Mouse (Mus musculus) MEL (cell line): ENCODE data around the gene Dmpk. TPM values are rescaled to one million over a fixed set of nuclear protein-coding genes. Genes with fewer than 3 reads are reported as not detected.
A peak's percentile ranks its signal among the peaks of the same experiment; 100 is the strongest.

ENCODE experiments used
- DNase-seq: peaks from one replicate; pipeline ENCODE4 v3.0.0; 2011; ENCODE audit warnings: low read depth, low spot score
- H3K27ac ChIP-seq: 2 replicates; pipeline ENCODE4 v1.5.1; 2012; ENCODE audit warnings: low read depth, mild to moderate bottlenecking, control low read depth, low read length, moderate library complexity; ENCODE audit not compliant: control insufficient read depth
- H3K27me3 ChIP-seq, 2 experiments: fragments of 150-350 bp in 1 of 2; sonication (generic) in 1 of 2; 2 replicates each; pipeline ENCODE4 v1.6.1; 2012; ENCODE audit warnings: low read length in 2 of 2, mild to moderate bottlenecking in 2 of 2, improper control_type of control experiment in 1 of 2, moderate library complexity in 1 of 2; ENCODE audit not compliant: insufficient read depth in 2 of 2, control insufficient read depth in 1 of 2
- H3K36me3 ChIP-seq, 2 experiments: 2 replicates each; pipeline ENCODE4 v1.6.1; 2012 to 2014; ENCODE audit warnings: low read length in 2 of 2, improper control_type of control experiment in 1 of 2, inconsistent platforms in 1 of 2, mild to moderate bottlenecking in 1 of 2; ENCODE audit not compliant: insufficient read depth in 2 of 2, control insufficient read depth in 1 of 2
- H3K4me1 ChIP-seq, 2 experiments: fragments of 150-350 bp in 1 of 2; sonication (generic) in 1 of 2; 2 replicates each; pipeline ENCODE4 v1.6.1; 2012; ENCODE audit warnings: low read length in 2 of 2, improper control_type of control experiment in 1 of 2, mild to moderate bottlenecking in 1 of 2; ENCODE audit not compliant: insufficient read depth in 2 of 2, control insufficient read depth in 1 of 2
- H3K4me3 ChIP-seq, 2 experiments: fragments of 150-350 bp in 1 of 2; sonication (generic) in 1 of 2; 2 replicates each; pipeline ENCODE4 v1.5.1; 2012; ENCODE audit warnings: low read depth in 2 of 2, low read length in 2 of 2, mild to moderate bottlenecking in 2 of 2, moderate library complexity in 2 of 2, control low read depth in 1 of 2, improper control_type of control experiment in 1 of 2; ENCODE audit not compliant: control insufficient read depth in 1 of 2, insufficient read depth in 1 of 2
- H3K79me2 ChIP-seq: 2 replicates; pipeline ENCODE4 v1.6.1; 2012; ENCODE audit warnings: mild to moderate bottlenecking, low read length, moderate library complexity; ENCODE audit not compliant: control insufficient read depth, poor library complexity, insufficient read depth
- H3K9ac ChIP-seq: 2 replicates; pipeline ENCODE4 v1.6.1; 2012; ENCODE audit warnings: low read depth, mild to moderate bottlenecking, control low read depth, low read length, moderate library complexity; ENCODE audit not compliant: control insufficient read depth, poor library complexity, severe bottlenecking
- H3K9me3 ChIP-seq: fragments of 150-350 bp; sonication (generic); replicated peaks from 2 replicates; pipeline ENCODE4 v1.6.1; 2012; ENCODE audit warnings: mild to moderate bottlenecking, low read length, improper control_type of control experiment, moderate library complexity; ENCODE audit not compliant: insufficient read depth
- BHLHE40 ChIP-seq: IDR thresholded peaks from 2 replicates; pipeline ENCODE4 v1.6.1; 2012; ENCODE audit warnings: low read depth, mild to moderate bottlenecking, inconsistent platforms, low read length, improper control_type of control experiment, borderline replicate concordance
- ELF1 ChIP-seq: IDR thresholded peaks from 2 replicates; pipeline ENCODE4 v1.6.1; 2014; ENCODE audit warnings: low read depth, mild to moderate bottlenecking, inconsistent platforms, low read length, improper control_type of control experiment, moderate library complexity
- EP300 ChIP-seq, 2 experiments: IDR thresholded peaks; 2 replicates each; pipeline ENCODE4 v1.6.1; 2011; ENCODE audit warnings: improper control_type of control experiment in 2 of 2, low read length in 2 of 2, low read depth in 1 of 2, mild to moderate bottlenecking in 1 of 2
- ETS1 ChIP-seq: IDR thresholded peaks from 2 replicates; pipeline ENCODE4 v1.6.1; 2012; ENCODE audit warnings: low read depth, mild to moderate bottlenecking, inconsistent platforms, low read length, improper control_type of control experiment, moderate library complexity
- HCFC1 ChIP-seq: IDR thresholded peaks from 2 replicates; pipeline ENCODE4 v1.6.1; 2012; ENCODE audit warnings: low read depth, mild to moderate bottlenecking, inconsistent platforms, low read length, improper control_type of control experiment, moderate library complexity
- JUND ChIP-seq: IDR thresholded peaks from 2 replicates; pipeline ENCODE4 v1.6.1; 2011; ENCODE audit warnings: low read depth, mild to moderate bottlenecking, improper control_type of control experiment, low read length
- MAX ChIP-seq: IDR thresholded peaks from 2 replicates; pipeline ENCODE4 v1.6.1; 2011; ENCODE audit warnings: low read length, improper control_type of control experiment
- MAZ ChIP-seq: IDR thresholded peaks from 2 replicates; pipeline ENCODE4 v1.6.1; 2012; ENCODE audit warnings: low read depth, mild to moderate bottlenecking, inconsistent platforms, low read length, improper control_type of control experiment
- MEF2A ChIP-seq: IDR thresholded peaks from 2 replicates; pipeline ENCODE4 v1.6.1; 2014; ENCODE audit warnings: low read depth, mild to moderate bottlenecking, inconsistent platforms, low read length, improper control_type of control experiment; ENCODE audit not compliant: poor library complexity, insufficient replicate concordance, severe bottlenecking; ENCODE audit errors: extremely low read depth
- MXI1 ChIP-seq: IDR thresholded peaks from 2 replicates; pipeline ENCODE4 v1.6.1; 2011; ENCODE audit warnings: mild to moderate bottlenecking, low read depth, low read length, improper control_type of control experiment
- MYB ChIP-seq: IDR thresholded peaks from 2 replicates; pipeline ENCODE4 v1.6.1; 2011; ENCODE audit warnings: mild to moderate bottlenecking, low read depth, low read length, improper control_type of control experiment
- MYC ChIP-seq: IDR thresholded peaks from 2 replicates; pipeline ENCODE4 v1.6.1; 2011; ENCODE audit warnings: low read depth, mild to moderate bottlenecking, low read length, improper control_type of control experiment, moderate library complexity
- NELFE ChIP-seq: IDR thresholded peaks from 2 replicates; pipeline ENCODE4 v1.6.1; 2011; ENCODE audit warnings: low read depth, low read length, improper control_type of control experiment
- NRF1 ChIP-seq: IDR thresholded peaks from 2 replicates; pipeline ENCODE4 v1.6.1; 2014; ENCODE audit warnings: low read depth, mild to moderate bottlenecking, inconsistent platforms, low read length, improper control_type of control experiment, moderate library complexity; ENCODE audit not compliant: poor library complexity, insufficient read depth, severe bottlenecking
- POLR2A ChIP-seq, 2 experiments: IDR thresholded peaks; 2 replicates each; pipeline ENCODE4 v1.6.1; 2011 to 2012; ENCODE audit warnings: low read length in 2 of 2, mild to moderate bottlenecking in 2 of 2, control low read depth in 1 of 2, improper control_type of control experiment in 1 of 2, low read depth in 1 of 2, moderate library complexity in 1 of 2; ENCODE audit not compliant: control insufficient read depth in 1 of 2, insufficient read depth in 1 of 2, poor library complexity in 1 of 2
- POLR2AphosphoS5 ChIP-seq: IDR thresholded peaks from 2 replicates; pipeline ENCODE4 v1.6.1; 2012; ENCODE audit warnings: low read depth, borderline replicate concordance, mild to moderate bottlenecking, inconsistent platforms, low read length, moderate library complexity, mixed read lengths
- RAD21 ChIP-seq: IDR thresholded peaks from 2 replicates; pipeline ENCODE4 v1.6.1; 2011; ENCODE audit warnings: mild to moderate bottlenecking, low read depth, low read length, improper control_type of control experiment
- SMC3 ChIP-seq: IDR thresholded peaks from 2 replicates; pipeline ENCODE4 v1.6.1; 2011; ENCODE audit warnings: low read depth, low read length, improper control_type of control experiment
- TAL1 ChIP-seq: IDR thresholded peaks from 2 replicates; pipeline ENCODE4 v1.6.1; 2012; ENCODE audit warnings: mild to moderate bottlenecking, inconsistent platforms, low read length, moderate library complexity, mixed read lengths
- TBP ChIP-seq: IDR thresholded peaks from 2 replicates; pipeline ENCODE4 v1.8.0; 2011; ENCODE audit warnings: low read depth, low read length, improper control_type of control experiment
- TCF12 ChIP-seq: IDR thresholded peaks from 2 replicates; pipeline ENCODE4 v1.6.1; 2014; ENCODE audit warnings: low read depth, mild to moderate bottlenecking, inconsistent platforms, low read length, improper control_type of control experiment, moderate library complexity
- UBTF ChIP-seq: IDR thresholded peaks from 2 replicates; pipeline ENCODE4 v1.6.1; 2012; ENCODE audit warnings: low read depth, mild to moderate bottlenecking, inconsistent platforms, low read length, improper control_type of control experiment, moderate library complexity, borderline replicate concordance; ENCODE audit not compliant: insufficient read depth
- USF1 ChIP-seq: IDR thresholded peaks from 2 replicates; pipeline ENCODE4 v1.6.1; 2014; ENCODE audit warnings: low read depth, mild to moderate bottlenecking, inconsistent platforms, low read length, improper control_type of control experiment, moderate library complexity
- USF2 ChIP-seq, 2 experiments: IDR thresholded peaks; 2 replicates each; pipeline ENCODE4 v1.6.1; 2011 to 2012; ENCODE audit warnings: improper control_type of control experiment in 2 of 2, low read length in 2 of 2, borderline replicate concordance in 1 of 2, inconsistent platforms in 1 of 2, low read depth in 1 of 2, mild to moderate bottlenecking in 1 of 2; ENCODE audit not compliant: insufficient read depth in 1 of 2
- ZC3H11A ChIP-seq: IDR thresholded peaks from 2 replicates; pipeline ENCODE4 v1.6.1; 2012; ENCODE audit warnings: low read depth, mild to moderate bottlenecking, inconsistent platforms, low read length, improper control_type of control experiment
- ZKSCAN1 ChIP-seq: IDR thresholded peaks from 2 replicates; pipeline ENCODE4 v1.6.1; 2012; ENCODE audit warnings: low read depth, mild to moderate bottlenecking, inconsistent platforms, low read length, improper control_type of control experiment, moderate library complexity
- ZNF384 ChIP-seq: IDR thresholded peaks from 2 replicates; pipeline ENCODE4 v1.6.1; 2012; ENCODE audit warnings: low read depth, mild to moderate bottlenecking, inconsistent platforms, low read length, improper control_type of control experiment
- polyA plus RNA-seq, 2 experiments: library from polyadenylated mRNA; stranded (reverse) in 1 of 2; unstranded in 1 of 2; fragments of >175 nt in 1 of 2; fragments of >200 nt in 1 of 2; gene quantifications; 2 replicates each; pipeline versions ENCODE4 v1.2.1 to v1.2.4; 2012; ENCODE audit warnings: low replicate concordance in 2 of 2, low read depth in 1 of 2; ENCODE audit not compliant: insufficient read length in 2 of 2, insufficient read depth in 1 of 2, missing spikeins in 1 of 2
- total RNA-seq: library from RNA; depleted of rRNA; stranded (reverse); fragments of 300-350 nt; gene quantifications from 2 replicates; pipeline ENCODE4 v1.2.3, GENCODE M21; 2012

Gene Dmpk
- total and polyA plus RNA-seq, 3 experiments = 5.4 to 29.3 TPM; not detected in 1

DNA sequence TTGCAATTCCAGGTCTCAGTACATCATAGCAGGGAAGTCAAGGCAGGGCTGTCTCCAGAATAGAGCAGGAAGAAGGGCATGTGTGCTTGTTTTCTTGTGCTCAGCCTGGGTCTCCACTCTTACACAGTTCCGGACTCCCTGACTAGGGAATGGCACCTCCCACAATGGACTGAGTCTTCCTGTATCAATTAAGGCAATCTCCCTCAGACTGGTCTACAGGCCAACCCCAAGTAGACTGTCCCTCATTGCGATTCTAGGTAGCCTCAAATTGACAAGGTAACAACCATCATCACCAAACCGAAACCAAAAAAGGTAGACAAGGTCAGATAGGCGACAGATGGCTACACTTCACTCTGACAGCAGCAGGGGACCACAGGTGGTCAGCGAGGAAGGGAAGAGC lies 8.4 kb upstream of the Dmpk start:
- Histone ChIP-seq H3K4me3 (peak overlapping the region; percentile 64 to 70), H3K36me3 (peaks cover 0 to 11% of the 10 kb centered on the region in 2 experiments; a peak in 2 of 4 replicates), H3K4me1 (peaks cover 4 to 20% of the 10 kb centered on the region in 2 experiments), H3K27ac (no peak overlapping the region), H3K9me3 (no peaks in the 10 kb centered on the region), H3K79me2 (peaks cover 9% of the 10 kb centered on the region), H3K9ac (peak overlapping the region; percentile 34; the same call in 1 of the 2 replicates), H3K27me3 (no peaks in the 10 kb centered on the region)
- TF ChIP-seq TCF12 (no peak), NELFE (no peak), ZC3H11A (no peak), BHLHE40 (no peak), HCFC1 (no peak), TAL1 (no peak), MAZ (no peak), MAX (no peak), EP300 (IDR thresholded peaks at IDR 0.05; ENCODE audit: low read depth in 1 of 2, low read length in 2 of 2) (no peak), USF2 (IDR thresholded peaks at IDR 0.05; ENCODE audit: borderline replicate concordance in 1 of 2, insufficient read depth in 1 of 2, low read depth in 1 of 2, low read length in 2 of 2) (no peak), MXI1 (no peak), USF1 (no peak), JUND (no peak), ZNF384 (no peak), ZKSCAN1 (no peak)
- peak; percentile 25 for DNase-seq

DNA sequence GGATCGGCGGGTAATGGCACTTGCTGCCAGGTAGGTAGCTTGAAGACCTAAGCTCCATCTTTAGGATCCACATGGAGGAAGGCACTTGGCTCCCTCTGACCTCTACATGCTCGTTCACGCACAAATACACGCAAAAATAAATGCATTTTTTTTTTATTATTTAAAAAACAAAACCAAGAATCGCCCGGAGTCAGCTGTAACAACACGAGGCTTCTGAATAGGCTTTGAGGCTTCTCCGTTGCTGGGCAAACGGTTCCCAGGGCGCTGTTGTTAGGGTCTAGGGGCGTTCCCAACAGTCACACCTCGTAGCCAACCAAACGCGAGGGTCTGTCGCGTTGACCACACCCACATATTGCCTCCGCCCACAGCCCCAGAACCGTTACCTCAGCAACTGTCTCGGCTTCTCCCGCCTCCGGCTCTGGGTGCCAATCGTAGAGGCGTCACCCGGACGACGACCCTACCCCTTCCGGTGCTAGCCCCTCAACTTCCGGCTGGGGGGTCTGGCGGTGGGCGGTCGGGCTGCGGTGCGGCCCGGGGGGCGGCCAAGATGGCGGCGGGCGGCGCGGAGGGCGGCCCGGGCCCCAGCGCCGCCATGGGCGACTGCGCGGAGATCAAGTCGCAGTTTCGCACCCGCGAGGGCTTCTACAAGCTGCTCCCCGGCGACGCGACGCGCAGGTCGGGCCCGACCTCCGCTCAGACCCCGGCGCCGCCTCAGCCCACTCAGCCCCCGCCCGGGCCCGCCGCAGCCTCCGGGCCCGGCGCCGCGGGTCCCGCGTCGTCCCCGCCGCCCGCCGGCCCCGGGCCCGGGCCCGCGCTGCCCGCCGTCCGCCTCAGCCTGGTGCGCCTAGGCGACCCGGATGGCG lies 7.7 kb upstream of the Dmpk start, which contains the start of gene Dmwd:
Dmwd (plus strand) TSS at position 505 of the 863 bp plus-strand sequence.
- no peaks in the 10 kb centered on the region for H3K9me3 ChIP-seq
- peaks cover 0 to 11% of the 10 kb centered on the region in 2 experiments; a peak in 2 of 4 replicates for H3K36me3 ChIP-seq
- peak within 1 kb of the TSS; percentile 84 for H3K9ac ChIP-seq
- peak within 1 kb of the TSS; percentile 70 to 95 for H3K4me3 ChIP-seq
- DNase-seq = peak; percentile 99
- H3K79me2 ChIP-seq = peaks cover 9% of the 10 kb centered on the region
- peak within 1 kb of the TSS; percentile 29 for H3K27ac ChIP-seq
- H3K4me1 ChIP-seq = peaks cover 4 to 20% of the 10 kb centered on the region in 2 experiments
- H3K27me3 ChIP-seq = no peaks in the 10 kb centered on the region
- TF ChIP-seq MEF2A (no peak), MYB (peak; percentile 68), ETS1 (no peak), HCFC1 (peak; percentile 85), MAX (peak; percentile 67), ZKSCAN1 (no peak), NELFE (peak; percentile 62), USF2 (IDR thresholded peaks at IDR 0.05; ENCODE audit: borderline replicate concordance in 1 of 2, insufficient read depth in 1 of 2, low read depth in 1 of 2, low read length in 2 of 2) (no peak), POLR2AphosphoS5 (no peak), ELF1 (peak; percentile 79), MYC (0 out of 2 replicates have a peak, but pooled peaks have one; percentile 28), RAD21 (no peak), SMC3 (no peak), NRF1 (0 out of 2 replicates have a peak, but pooled peaks have one; percentile 9), MAZ (peak; percentile 77), EP300 (IDR thresholded peaks at IDR 0.05; ENCODE audit: low read depth in 1 of 2, low read length in 2 of 2) (0 out of 4 replicates have a peak, but pooled peaks of 1 of the 2 experiments have one; percentile 27), UBTF (no peak), TCF12 (peak; percentile 16; the same call in 1 of the 2 replicates), TBP (0 out of 2 replicates have a peak, but pooled peaks have one; percentile 38), POLR2A (IDR thresholded peaks at IDR 0.05; ENCODE audit: control insufficient read depth in 1 of 2, insufficient read depth in 1 of 2, low read depth in 1 of 2, low read length in 2 of 2, poor library complexity in 1 of 2) (peak; percentile 59 to 93; a peak in 3 of 4 replicates), MXI1 (peak; percentile 98)
